Mouse (Mus musculus) stomach, embryonic 14.5 days (tissue): ENCODE data around the gene Zap70. TPM values are rescaled to one million over a fixed set of nuclear protein-coding genes. Genes with fewer than 3 reads are reported as not detected.
A peak's percentile ranks its signal among the peaks of the same experiment; 100 is the strongest.
"Not testable (repeated sequence)": the region's sequence is repeated elsewhere in the genome, so short reads cannot be mapped to it uniquely, and the experiment has no call there.

Experiments
- ATAC-seq: fragments of 200-750 bp; cut with Nextera tagmentation; 2 replicates; pipeline ENCODE4 v1.8.0; 2017; ENCODE audit warnings: low read depth, moderate TSS enrichment; ENCODE audit not compliant: insufficient number of reproducible peaks, insufficient read depth, low FRiP score
- H3K27ac ChIP-seq: fragments of 300-500 bp; sonication (generic); 2 replicates; pipeline ENCODE4 v1.5.1; 2014; ENCODE audit warnings: mild to moderate bottlenecking, low read length, moderate library complexity, mixed read lengths
- H3K27me3 ChIP-seq: fragments of 300-500 bp; sonication (generic); 2 replicates; pipeline ENCODE4 v1.6.1; 2014; ENCODE audit warnings: low read length, control low read depth, mixed read lengths; ENCODE audit not compliant: control insufficient read depth, insufficient read depth
- H3K36me3 ChIP-seq: fragments of 300-500 bp; sonication (generic); 2 replicates; pipeline ENCODE4 v1.6.1; 2014; ENCODE audit warnings: mild to moderate bottlenecking, control low read depth, low read length, moderate library complexity, mixed read lengths; ENCODE audit not compliant: control insufficient read depth, insufficient read depth
- H3K4me1 ChIP-seq: fragments of 300-500 bp; sonication (generic); 2 replicates; pipeline ENCODE4 v1.6.1; 2014; ENCODE audit warnings: low read length, control low read depth, mixed read lengths; ENCODE audit not compliant: control insufficient read depth, insufficient read depth
- H3K4me2 ChIP-seq: fragments of 300-500 bp; sonication (generic); replicated peaks from 2 replicates; pipeline ENCODE4 v1.6.1; 2014; ENCODE audit warnings: low read depth, low read length, control low read depth
- H3K4me3 ChIP-seq: fragments of 300-500 bp; sonication (generic); 2 replicates; pipeline ENCODE4 v1.5.1; 2014; ENCODE audit warnings: low read depth, low read length, control low read depth
- H3K9ac ChIP-seq: fragments of 300-500 bp; sonication (generic); replicated peaks from 2 replicates; pipeline ENCODE4 v1.6.1; 2014; ENCODE audit warnings: low read depth, mild to moderate bottlenecking, control low read depth, low read length, moderate library complexity, mixed read lengths
- H3K9me3 ChIP-seq: fragments of 300-500 bp; sonication (generic); 2 replicates; pipeline ENCODE4 v1.6.1; 2016; ENCODE audit warnings: low read depth, low read length, control low read depth; ENCODE audit not compliant: control insufficient read depth
- whole genome bisulfite sequencing: fragments of 180-500 bp; shearing (Covaris S2); extraction: QIAGEN DNeasy Blood & Tissue Kit; methylation state at CpG from one replicate; pipeline ENCODE4 v1.1.7; 2014; 5-methylcytosine and 5-hydroxymethylcytosine counted together
- polyA plus RNA-seq: library from polyadenylated mRNA; unstranded; fragments of >200 nt; fragmentation: Nextera tagmentation; extraction: Ambion mirVana; gene quantifications from 2 replicates; pipeline ENCODE4 v1.2.1, GENCODE M21; 2014

The Zap70 gene
- polyA plus RNA-seq, 1 experiment from 2014 or later: 0.29 TPM

DNA sequence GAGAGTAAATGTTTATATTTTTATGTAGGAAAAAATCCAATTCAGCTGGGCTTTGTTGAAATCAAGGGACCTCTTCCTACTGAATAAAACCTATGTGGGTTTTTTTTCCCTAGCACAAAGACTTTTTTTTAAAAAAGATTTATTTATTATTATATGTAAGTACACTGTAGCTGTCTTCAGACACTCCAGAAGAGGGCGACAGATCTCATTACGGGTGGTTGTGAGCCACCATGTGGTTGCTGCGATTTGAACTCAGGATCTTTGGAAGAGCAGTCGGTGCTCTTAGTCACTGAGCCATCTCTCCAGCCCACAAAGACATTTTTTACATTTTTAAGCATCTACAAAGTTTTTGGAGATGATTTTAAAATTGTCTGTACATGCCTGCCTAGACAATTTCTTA is 60.3 kb downstream of the Zap70 start:
- not testable (repeated sequence) for H3K4me3 ChIP-seq, H3K4me1 ChIP-seq, H3K9me3 ChIP-seq, H3K27me3 ChIP-seq, H3K4me2 ChIP-seq, H3K9ac ChIP-seq, H3K27ac ChIP-seq, ATAC-seq
- 92% methylated on average over 4 of the region's 4 CpGs for WGBS
- H3K36me3 ChIP-seq: peaks cover 59% of the 10 kb centered on the region

GRCm38 (mm10) chr1:36824356-36824755 is 62.8 kb downstream of the Zap70 start:
- Histone ChIP-seq H3K36me3 (peaks cover 58% of the 10 kb centered on the region), H3K9ac (no peak overlapping the region), H3K4me2 (no peak overlapping the region), H3K4me1 (no peaks in the 10 kb centered on the region), H3K9me3 (no peaks in the 10 kb centered on the region), H3K27me3 (no peaks in the 10 kb centered on the region), H3K27ac (no peak overlapping the region), H3K4me3 (no peak overlapping the region)
- no peak for ATAC-seq
- 85% methylated on average over 5 of the region's 5 CpGs for WGBS

DNA sequence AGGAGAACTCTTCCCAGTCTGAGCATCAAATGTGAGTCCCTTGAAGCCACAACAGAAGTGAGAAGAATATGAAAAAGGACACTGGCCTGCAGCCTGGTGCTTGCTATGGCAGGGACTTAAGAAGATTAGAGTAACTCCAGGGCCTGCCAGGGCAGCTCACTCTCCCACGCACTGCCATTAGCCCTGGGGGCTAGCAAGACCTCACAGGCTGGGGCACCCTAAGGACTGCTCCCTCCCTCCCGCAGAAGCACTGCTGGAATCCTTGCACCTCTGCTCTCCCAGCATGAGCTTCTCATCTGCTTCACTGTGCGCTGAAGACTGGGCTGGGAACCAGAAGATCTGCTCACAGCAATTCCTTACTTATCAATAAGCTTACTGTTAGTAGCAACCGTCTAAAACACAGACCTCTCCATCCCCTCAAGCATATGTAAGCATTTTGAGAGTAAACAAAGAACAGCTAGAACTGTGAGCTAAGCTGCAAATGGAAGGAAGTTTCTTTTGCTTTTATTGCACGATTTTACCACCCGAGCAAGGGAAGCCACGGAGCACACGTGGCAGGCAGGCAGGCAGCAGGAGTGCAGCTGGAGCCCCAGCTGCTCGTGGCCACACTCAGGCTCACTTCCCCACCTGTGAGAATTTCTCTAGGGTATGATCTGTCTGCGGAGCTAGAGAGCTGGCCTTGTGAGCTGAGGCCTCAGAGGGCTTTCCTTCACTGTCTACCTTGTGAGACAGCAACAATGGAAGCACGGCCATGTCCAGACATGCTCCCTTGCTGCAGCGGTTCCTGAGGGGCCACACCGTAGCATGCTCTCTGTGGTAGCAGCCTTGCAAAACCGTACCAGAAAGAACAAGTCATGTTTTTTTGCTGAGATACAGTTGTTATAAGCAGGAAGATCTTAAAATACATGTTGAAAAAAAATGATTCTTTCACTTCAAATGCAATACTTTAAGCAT is 69.6 kb downstream of the Zap70 start:
- H3K27me3 ChIP-seq: no peaks in the 10 kb centered on the region
- no peaks in the 10 kb centered on the region for H3K4me1 ChIP-seq
- H3K4me2 ChIP-seq: no peak overlapping the region
- no peak for ATAC-seq
- H3K27ac ChIP-seq: peak overlapping the region; percentile 48; the same call in 1 of the 2 replicates
- no peak overlapping the region for H3K4me3 ChIP-seq
- no peak overlapping the region for H3K9ac ChIP-seq
- H3K36me3 ChIP-seq: peaks cover 53% of the 10 kb centered on the region
- WGBS: 58% methylated on average over 14 of the region's 14 CpGs
- no peaks in the 10 kb centered on the region for H3K9me3 ChIP-seq

Other genes with a start within 250 kb of the Zap70 start
- 6.2 and 8.4 TPM in 2 replicates for gene Cnnm3, start 249.9 kb upstream of the Zap70 start, polyA plus RNA-seq
- gene Ankrd23, start 224.9 kb upstream of the Zap70 start, polyA plus RNA-seq: 16.8 and 19.4 TPM in 2 replicates
- gene Gm42417, start 222.4 kb upstream of the Zap70 start, polyA plus RNA-seq: 0.39 TPM in 1 of 2 replicates, not detected in the other
- 26.2 and 30.4 TPM in 2 replicates for gene Ankrd39, start 214.4 kb upstream of the Zap70 start, polyA plus RNA-seq
- 4.2 and 4.3 TPM in 2 replicates for gene Sema4c, start 203.4 kb upstream of the Zap70 start, polyA plus RNA-seq
- gene Fam178b, start 78.6 kb upstream of the Zap70 start, polyA plus RNA-seq: 0.74 and 1.1 TPM in 2 replicates
- 613 and 651 TPM in 2 replicates for gene Cox5b, start 70.3 kb upstream of the Zap70 start, polyA plus RNA-seq
- gene 4933424G06Rik, start 51.6 kb upstream of the Zap70 start, polyA plus RNA-seq: not detected in 2 replicates
- 86.9 and 91.3 TPM in 2 replicates for gene Actr1b, start 47.4 kb upstream of the Zap70 start, polyA plus RNA-seq
- 28.2 and 31.3 TPM in 2 replicates for gene Tmem131, start 181.9 kb downstream of the Zap70 start, polyA plus RNA-seq